Mouse (Mus musculus) kidney, postnatal 0 days (tissue): Measurements from ENCODE around the gene Tubb4a. TPM values are rescaled to one million over a fixed set of nuclear protein-coding genes. Genes with fewer than 3 reads are reported as not detected.

Source experiments
- ATAC-seq: fragments of 200-750 bp; cut with Nextera tagmentation; replicated peaks from 2 replicates; pipeline ENCODE4 v1.8.0; 2017; ENCODE audit warnings: low read depth, moderate number of reproducible peaks, moderate TSS enrichment, moderate library complexity; ENCODE audit not compliant: low FRiP score
- DNase-seq: peaks from one replicate; pipeline ENCODE4 v3.0.0-alpha.2; 2016; ENCODE audit warnings: low spot score
- H3K27ac ChIP-seq: fragments of 300-500 bp; sonication (generic); 2 replicates; pipeline ENCODE4 v1.5.1; 2014; ENCODE audit warnings: mild to moderate bottlenecking
- H3K27me3 ChIP-seq: fragments of 300-500 bp; sonication (generic); 2 replicates; pipeline ENCODE4 v1.6.1; 2014; ENCODE audit warnings: low read length, mixed read lengths; ENCODE audit not compliant: insufficient read depth
- H3K36me3 ChIP-seq: fragments of 300-500 bp; sonication (generic); 2 replicates; pipeline ENCODE4 v1.6.1; 2014; ENCODE audit warnings: low read length, mixed read lengths; ENCODE audit not compliant: insufficient read depth
- H3K4me1 ChIP-seq: fragments of 300-500 bp; sonication (generic); replicated peaks from 2 replicates; pipeline ENCODE4 v1.6.1; 2014; ENCODE audit warnings: antibody characterized with exemption, low read length, mixed read lengths; ENCODE audit not compliant: insufficient read depth
- H3K4me2 ChIP-seq: fragments of 300-500 bp; sonication (generic); 2 replicates; pipeline ENCODE4 v1.6.1; 2014; ENCODE audit warnings: mild to moderate bottlenecking, low read length, moderate library complexity, mixed read lengths
- H3K4me3 ChIP-seq: fragments of 300-500 bp; sonication (generic); replicated peaks from 2 replicates; pipeline ENCODE4 v1.5.1; 2014; ENCODE audit warnings: low read depth, low read length
- H3K9ac ChIP-seq: fragments of 300-500 bp; sonication (generic); 2 replicates; pipeline ENCODE4 v1.6.1; 2014; ENCODE audit warnings: low read depth, low read length
- H3K9me3 ChIP-seq: fragments of 300-500 bp; sonication (generic); replicated peaks from 2 replicates; pipeline ENCODE4 v1.6.1; 2016; ENCODE audit warnings: low read length, inconsistent platforms, mixed read lengths
- CTCF ChIP-seq: IDR thresholded peaks from 2 replicates; pipeline ENCODE4 v1.5.1; 2016; ENCODE audit warnings: antibody characterized with exemption, low read depth, mild to moderate bottlenecking, moderate library complexity
- WGBS: fragments of 180-500 bp; shearing (Covaris S2); extraction: QIAGEN DNeasy Blood & Tissue Kit; methylation state at CpG from one replicate; pipeline ENCODE4 v1.1.7; 2014; 5-methylcytosine and 5-hydroxymethylcytosine counted together
- polyA plus RNA-seq: library from polyadenylated mRNA; unstranded; fragments of >200 nt; fragmentation: Nextera tagmentation; extraction: Ambion mirVana; gene quantifications from 2 replicates; pipeline ENCODE4 v1.2.1, GENCODE M21; 2015

Tubb4a gene
- polyA plus RNA-seq, 1 experiment from 2014 or later: 15.4 TPM

DNA sequence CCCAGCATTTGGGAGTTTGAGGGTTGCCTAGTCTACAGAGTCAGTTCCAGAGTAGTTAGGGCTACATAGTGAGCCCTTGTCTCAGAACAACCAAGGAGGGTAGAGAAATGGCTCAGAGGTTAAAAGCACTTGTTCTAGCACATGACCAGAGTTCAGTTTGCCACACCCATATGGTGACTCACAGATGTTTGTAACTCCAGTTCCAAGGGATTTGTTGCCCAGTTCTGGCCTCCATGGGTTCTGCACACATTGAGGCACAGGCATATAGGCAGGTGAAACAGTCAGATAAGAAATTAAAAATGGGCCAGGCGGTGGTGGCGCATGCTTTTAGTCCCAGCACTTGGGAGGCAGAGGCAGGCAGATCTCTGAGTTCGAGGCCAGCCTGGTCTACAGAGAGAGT lies 6.6 kb upstream of the Tubb4a start:
- no peak for TF ChIP-seq CTCF
- no peaks in the 10 kb centered on the region for H3K4me1 ChIP-seq
- H3K9me3 ChIP-seq: no peaks in the 10 kb centered on the region
- no peaks in the 10 kb centered on the region for H3K27me3 ChIP-seq
- no peak overlapping the region for H3K4me3 ChIP-seq
- H3K27ac ChIP-seq: no peak overlapping the region
- no peak overlapping the region for H3K9ac ChIP-seq
- no peaks in the 10 kb centered on the region for H3K36me3 ChIP-seq
- ATAC-seq (no peak), DNase-seq (no peak)
- WGBS: 89% methylated on average over 3 of the region's 3 CpGs
- no peak overlapping the region for H3K4me2 ChIP-seq

GRCm38 (mm10) chr17:57085970-57086757 lies 1.4 kb downstream of the Tubb4a start:
- Histone ChIP-seq H3K9ac (no peak overlapping the region), H3K27me3 (no peaks in the 10 kb centered on the region), H3K9me3 (no peaks in the 10 kb centered on the region), H3K4me1 (peaks cover 6% of the 10 kb centered on the region), H3K27ac (no peak overlapping the region), H3K4me2 (no peak overlapping the region), H3K36me3 (no peaks in the 10 kb centered on the region), H3K4me3 (no peak overlapping the region)
- 84% methylated on average over 11 of the region's 11 CpGs for WGBS
- ATAC-seq (no peak), DNase-seq (no peak)
- TF ChIP-seq CTCF: no peak

DNA sequence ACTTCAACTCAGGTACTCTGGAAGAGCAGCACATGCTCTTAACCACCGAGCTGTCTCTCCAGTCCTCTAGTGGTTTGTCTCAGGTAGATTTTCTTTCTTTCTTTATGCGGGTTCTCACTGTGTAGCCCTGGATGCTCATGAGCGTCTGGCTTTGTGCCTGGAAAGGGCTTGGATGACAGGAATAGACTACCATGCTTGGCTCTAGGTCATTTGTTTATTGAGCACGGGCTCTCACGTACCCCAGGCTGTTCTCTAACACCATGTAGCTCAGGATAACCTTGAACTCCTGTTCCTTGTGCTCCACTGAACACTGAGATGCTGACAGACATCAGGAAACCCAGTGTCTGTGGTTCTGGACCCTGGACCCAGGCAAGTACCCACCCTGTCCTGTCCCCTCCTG lies 5.1 kb downstream of the Tubb4a start:
- 79% methylated on average over 5 of the region's 5 CpGs for WGBS
- Histone ChIP-seq H3K4me3 (no peak overlapping the region), H3K4me1 (peaks cover 6% of the 10 kb centered on the region), H3K9me3 (no peaks in the 10 kb centered on the region), H3K4me2 (no peak overlapping the region), H3K9ac (no peak overlapping the region), H3K27ac (no peak overlapping the region), H3K36me3 (no peaks in the 10 kb centered on the region), H3K27me3 (no peaks in the 10 kb centered on the region)
- DNase-seq (no peak), ATAC-seq (no peak)
- no peak for TF ChIP-seq CTCF

- Histone ChIP-seq H3K36me3 (no peaks in the 10 kb centered on the region), H3K4me3 (no peak overlapping the region), H3K4me1 (no peaks in the 10 kb centered on the region), H3K9me3 (no peaks in the 10 kb centered on the region), H3K27ac (no peak overlapping the region), H3K27me3 (no peaks in the 10 kb centered on the region), H3K4me2 (no peak overlapping the region), H3K9ac (no peak overlapping the region)
- ATAC-seq (no peak), DNase-seq (no peak)
- WGBS: 94% methylated on average over 31 of the region's 31 CpGs
- no peak for TF ChIP-seq CTCF
These were observed 6.2 kb downstream of the Tubb4a start for GRCm38 (mm10) chr17:57081234-57081842.

- H3K27ac ChIP-seq: no peak overlapping the region
- H3K9me3 ChIP-seq: no peaks in the 10 kb centered on the region
- no peaks in the 10 kb centered on the region for H3K27me3 ChIP-seq
- ATAC-seq: no peak
- H3K9ac ChIP-seq: no peak overlapping the region
- no peak for TF ChIP-seq CTCF
- H3K36me3 ChIP-seq: no peaks in the 10 kb centered on the region
- H3K4me1 ChIP-seq: no peaks in the 10 kb centered on the region
- H3K4me3 ChIP-seq: no peak overlapping the region
- H3K4me2 ChIP-seq: no peak overlapping the region
- 66% methylated on average over 3 of the region's 3 CpGs for WGBS
- DNase-seq: no peak
These were observed 7.7 kb downstream of the Tubb4a start for GRCm38 (mm10) chr17:57079919-57080318.

GRCm38 (mm10) chr17:57078336-57078735 lies 9.2 kb downstream of the Tubb4a start, which contains the start of gene Dennd1c:
Gene Dennd1c, minus strand, starts transcription at chr17:57078514.
- WGBS: 35% methylated on average over 6 of the region's 6 CpGs
- Histone ChIP-seq H3K36me3 (no peaks in the 10 kb centered on the region), H3K4me1 (no peaks in the 10 kb centered on the region), H3K4me3 (no peak within 1 kb of the TSS), H3K27me3 (no peaks in the 10 kb centered on the region), H3K4me2 (no peak within 1 kb of the TSS), H3K27ac (no peak within 1 kb of the TSS), H3K9me3 (no peaks in the 10 kb centered on the region), H3K9ac (no peak within 1 kb of the TSS)
- TF ChIP-seq CTCF: no peak
- ATAC-seq: 0 out of 2 replicates have a peak, but pooled peaks have one; percentile 29
- DNase-seq: no peak
